Mouse (Mus musculus) spleen, adult 12 weeks (tissue): ENCODE results near the gene Mcrs1.
"Not testable (repeated sequence)": the region's sequence is repeated elsewhere in the genome, so short reads cannot be mapped to it uniquely, and the experiment has no call there.

Experiments used
- DNase-seq: peaks from one replicate; pipeline ENCODE4 v3.0.0; 2022; ENCODE audit warnings: low spot score

Mcrs1 gene

GRCm38 (mm10) chr15:99249938-99250337 is 1.8 kb downstream of the Mcrs1 start:
- no peak for DNase-seq

GRCm38 (mm10) chr15:99248972-99249371 is 2.8 kb downstream of the Mcrs1 start:
- no peak for DNase-seq

- DNase-seq: not testable (repeated sequence)
Measured at GRCm38 (mm10) chr15:99246736-99247135, 5.0 kb downstream of the Mcrs1 start.

GRCm38 (mm10) chr15:99242045-99242444 is 9.7 kb downstream of the Mcrs1 start:
- no peak for DNase-seq

- DNase-seq: no peak
Measured at GRCm38 (mm10) chr15:99241249-99241648, 10.5 kb downstream of the Mcrs1 start.

- no peak for DNase-seq
Measured at GRCm38 (mm10) chr15:99240129-99240528, 11.6 kb downstream of the Mcrs1 start.

- no peak for DNase-seq
Measured at GRCm38 (mm10) chr15:99238006-99238405, 13.8 kb downstream of the Mcrs1 start.

- DNase-seq: no peak
Measured at GRCm38 (mm10) chr15:99234326-99235010, 17.3 kb downstream of the Mcrs1 start.

GRCm38 (mm10) chr15:99233719-99234118 is 18.0 kb downstream of the Mcrs1 start:
- DNase-seq: no peak

- DNase-seq: no peak
Measured at GRCm38 (mm10) chr15:99231998-99232397, 19.8 kb downstream of the Mcrs1 start.

- no peak for DNase-seq
Measured at GRCm38 (mm10) chr15:99226090-99226489, 25.7 kb downstream of the Mcrs1 start.

- DNase-seq: no peak
Measured at GRCm38 (mm10) chr15:99225081-99225810, 26.5 kb downstream of the Mcrs1 start.

- no peak for DNase-seq
Measured at GRCm38 (mm10) chr15:99224208-99224911, 27.4 kb downstream of the Mcrs1 start, which contains the start of gene Kcnh3. Kcnh3 (plus strand) TSS chr15:99224861.

- DNase-seq: no peak
Measured at GRCm38 (mm10) chr15:99223585-99224207, 28.1 kb downstream of the Mcrs1 start.

- DNase-seq: no peak
Measured at GRCm38 (mm10) chr15:99222794-99223584, 28.8 kb downstream of the Mcrs1 start.

GRCm38 (mm10) chr15:99221315-99221952 is 30.3 kb downstream of the Mcrs1 start:
- no peak for DNase-seq

- no peak for DNase-seq
Measured at GRCm38 (mm10) chr15:99217630-99218029, 34.1 kb downstream of the Mcrs1 start.

GRCm38 (mm10) chr15:99215741-99216463 is 35.9 kb downstream of the Mcrs1 start:
- DNase-seq: no peak

GRCm38 (mm10) chr15:99214941-99215340 is 36.8 kb downstream of the Mcrs1 start:
- DNase-seq: no peak

- DNase-seq: no peak
Measured at GRCm38 (mm10) chr15:99213183-99213582, 38.6 kb downstream of the Mcrs1 start.
